Mouse (Mus musculus) layer of hippocampus, adult 9-10 months (tissue): ENCODE data around the gene Klf5.

Experiments
- DNase-seq: peaks from one replicate; pipeline ENCODE4 v3.0.0; 2022; ENCODE audit warnings: low spot score

The Klf5 gene

DNA sequence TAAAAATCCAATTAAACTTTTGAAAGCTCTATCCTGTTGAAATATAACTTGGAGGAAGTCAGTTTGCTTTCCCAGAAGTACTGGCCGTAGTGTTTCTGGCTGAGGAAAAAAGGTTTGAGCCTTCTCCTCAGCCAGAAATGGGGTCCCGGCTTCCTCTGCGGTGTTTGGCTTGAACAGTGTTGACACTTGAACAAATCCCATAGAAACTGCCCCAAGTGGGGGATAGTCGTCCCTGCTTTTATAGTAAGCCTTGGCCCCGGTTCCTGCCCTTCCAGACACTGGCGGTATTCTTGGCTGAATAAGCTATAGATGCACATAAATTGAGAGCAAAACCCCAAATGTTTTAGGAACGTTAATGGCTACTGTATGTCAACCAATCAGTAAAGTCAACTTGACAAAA lies 11.9 kb downstream of the Klf5 start:
- no peak for DNase-seq

- DNase-seq: no peak
Observed at GRCm38 (mm10) chr14:99313062-99313461, 14.6 kb downstream of the Klf5 start.

GRCm38 (mm10) chr14:99316275-99316674 lies 17.8 kb downstream of the Klf5 start:
- DNase-seq: no peak

DNA sequence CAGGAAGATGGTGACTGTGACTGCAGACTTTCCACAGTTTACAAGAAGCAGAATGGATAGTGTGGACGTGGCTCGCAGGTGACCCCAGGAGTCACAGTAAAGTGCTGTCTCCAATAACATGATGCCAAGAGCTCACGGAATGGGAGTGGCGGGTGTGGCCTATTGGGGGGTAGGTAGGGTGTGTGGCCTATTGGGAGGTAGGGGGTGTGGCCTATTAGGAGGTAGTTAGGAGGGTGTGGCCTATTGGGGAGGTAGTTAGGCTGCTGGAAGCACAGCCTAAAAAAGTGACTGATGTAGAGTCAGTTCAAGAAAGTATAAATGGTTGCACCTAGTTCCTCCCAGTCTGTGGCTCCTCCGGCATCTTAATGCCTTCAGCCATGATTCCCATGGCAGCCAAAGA lies 22.2 kb downstream of the Klf5 start:
- DNase-seq: no peak

- DNase-seq: no peak
Observed at GRCm38 (mm10) chr14:99323376-99323775, 24.9 kb downstream of the Klf5 start.

DNA sequence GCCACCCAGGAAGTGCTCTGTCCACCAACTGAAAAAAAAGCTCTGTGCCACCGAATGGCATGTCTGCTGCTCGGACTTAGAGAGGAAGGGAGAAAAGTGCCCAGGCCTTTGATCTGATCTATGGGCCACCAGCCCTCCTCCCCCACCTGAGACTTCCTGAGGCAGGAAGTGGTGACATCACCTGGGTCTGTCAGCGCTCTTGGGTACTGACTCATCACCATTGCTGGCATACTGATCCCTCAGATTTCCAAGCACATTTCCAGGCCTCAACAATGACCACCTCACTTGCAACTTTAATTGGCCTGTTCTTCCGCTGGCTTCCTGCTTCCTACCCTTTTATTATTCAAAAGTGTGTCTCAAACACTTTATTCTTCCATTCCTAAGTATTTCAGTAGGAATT lies 26.0 kb downstream of the Klf5 start:
- no peak for DNase-seq

DNA sequence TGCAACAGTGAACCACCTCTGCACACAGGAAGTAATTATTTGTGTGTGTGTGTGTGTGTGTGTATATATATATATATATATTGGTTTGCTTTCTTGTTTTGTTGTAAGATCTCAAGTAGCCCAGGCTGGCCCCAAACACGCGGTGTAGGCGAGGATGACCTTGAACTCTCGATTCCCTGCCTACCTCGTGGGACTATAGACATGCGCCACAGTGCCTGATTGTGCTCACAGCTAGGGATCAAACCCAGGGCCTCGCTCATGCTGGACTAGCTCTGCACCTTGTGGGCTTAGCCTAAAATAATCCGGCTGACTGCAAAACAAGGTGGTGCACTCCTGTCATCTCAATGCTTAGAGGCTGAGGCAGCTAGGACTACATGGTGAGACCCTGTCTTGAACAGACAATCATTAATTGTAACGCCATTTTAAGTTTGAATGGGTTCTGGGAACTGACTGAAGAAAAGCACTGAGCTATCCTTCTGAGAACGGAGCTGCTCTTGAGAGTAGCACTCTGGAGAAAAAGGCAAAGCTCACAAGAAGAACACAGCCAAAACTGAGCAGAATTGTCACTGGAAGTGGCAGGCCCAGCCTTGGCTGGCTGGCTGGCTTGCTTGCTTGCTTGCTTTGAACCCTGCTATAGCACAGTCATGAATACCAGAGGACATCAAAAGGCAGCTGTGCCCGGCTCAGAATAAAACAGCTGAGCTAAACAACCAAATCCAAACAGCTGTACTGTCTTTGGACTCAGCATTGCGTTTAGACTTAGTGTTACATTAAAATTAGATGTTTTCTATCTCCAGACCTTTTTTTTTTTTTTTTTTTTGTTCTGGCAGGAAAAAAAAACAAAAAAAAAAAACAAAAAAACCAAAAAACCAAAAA lies 27.3 kb downstream of the Klf5 start:
- DNase-seq: no peak

DNA sequence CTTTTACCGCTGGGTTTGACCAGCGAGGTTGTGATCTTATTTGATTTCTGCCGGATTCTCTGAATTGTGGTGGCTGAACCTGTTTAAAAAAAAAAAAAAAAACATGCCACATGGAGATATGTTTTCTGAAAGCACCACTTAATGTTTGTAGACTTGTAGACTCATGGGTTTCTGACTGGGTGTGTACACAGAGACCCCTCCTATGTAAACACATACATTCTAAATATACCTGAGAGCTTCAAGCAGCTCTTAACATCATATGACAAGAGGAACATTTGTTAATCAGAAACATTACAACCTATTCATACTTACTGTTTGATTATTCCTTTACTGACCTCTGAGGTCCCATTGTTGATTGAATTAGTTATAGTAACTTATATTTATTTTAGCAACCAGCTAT lies 38.1 kb downstream of the Klf5 start:
- no peak for DNase-seq

DNA sequence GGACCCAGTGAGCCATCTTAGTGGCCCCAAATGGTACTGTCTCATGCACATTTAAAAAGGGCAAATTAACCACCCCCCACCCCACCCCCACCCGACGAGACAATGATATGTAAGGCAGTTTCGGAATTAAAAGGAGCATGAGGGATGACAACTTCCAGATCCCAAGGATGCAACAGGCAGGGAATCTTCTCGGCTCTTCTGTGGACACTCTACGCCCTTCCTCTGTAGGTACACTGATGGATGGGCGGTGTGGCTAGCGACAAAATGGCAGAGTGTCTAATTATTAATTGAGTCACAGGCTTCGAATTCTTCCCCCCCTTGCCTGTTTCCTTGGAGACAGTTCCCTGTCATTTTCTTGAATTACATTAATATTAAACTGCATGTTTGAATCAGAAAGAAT lies 40.5 kb downstream of the Klf5 start:
- DNase-seq: no peak

- DNase-seq: no peak
Observed at GRCm38 (mm10) chr14:99339681-99340522, 41.4 kb downstream of the Klf5 start.

DNA sequence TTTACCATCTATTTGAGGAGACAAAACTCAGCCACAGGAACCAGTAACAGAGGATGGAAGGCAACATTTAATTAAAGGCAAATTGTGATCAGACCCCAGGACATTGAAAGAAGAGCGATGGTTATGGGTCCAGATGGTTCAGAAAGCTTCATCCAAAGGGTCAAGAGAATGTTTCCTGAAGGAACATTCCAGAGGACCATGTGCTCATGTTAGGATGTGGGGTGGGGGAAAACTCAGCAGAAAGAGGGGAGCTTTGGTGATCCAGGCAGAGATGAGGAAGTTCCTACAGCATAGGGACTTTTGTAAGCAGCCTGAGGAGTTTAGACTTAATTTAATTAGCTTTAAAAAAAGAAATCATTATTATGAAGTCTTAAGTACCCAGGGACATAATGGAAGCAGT lies 42.2 kb downstream of the Klf5 start:
- no peak for DNase-seq

GRCm38 (mm10) chr14:99348175-99348764 lies 49.8 kb downstream of the Klf5 start:
- no peak for DNase-seq

- DNase-seq: no peak
Observed at GRCm38 (mm10) chr14:99349606-99350005, 51.1 kb downstream of the Klf5 start.

GRCm38 (mm10) chr14:99352989-99353388 lies 54.5 kb downstream of the Klf5 start:
- no peak for DNase-seq

DNA sequence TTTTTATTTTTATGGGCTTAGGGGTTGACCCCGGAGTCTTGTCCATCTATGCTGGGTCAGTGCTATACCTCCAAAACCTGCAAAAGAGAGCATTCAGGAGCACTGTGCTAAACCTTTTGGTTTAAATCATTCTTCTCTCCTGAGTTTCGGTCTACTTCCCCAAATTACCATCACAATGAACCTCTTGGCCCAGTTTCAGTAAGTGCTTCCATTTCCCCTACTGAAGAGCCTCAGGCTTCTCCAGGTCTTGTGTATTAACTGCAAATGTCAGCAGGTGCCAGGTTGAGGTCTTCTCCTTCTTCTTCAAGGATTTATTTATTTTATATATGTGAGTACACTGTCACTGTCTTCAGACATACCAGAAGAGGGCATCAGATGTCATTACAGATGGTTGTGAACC lies 55.6 kb downstream of the Klf5 start:
- no peak for DNase-seq

DNA sequence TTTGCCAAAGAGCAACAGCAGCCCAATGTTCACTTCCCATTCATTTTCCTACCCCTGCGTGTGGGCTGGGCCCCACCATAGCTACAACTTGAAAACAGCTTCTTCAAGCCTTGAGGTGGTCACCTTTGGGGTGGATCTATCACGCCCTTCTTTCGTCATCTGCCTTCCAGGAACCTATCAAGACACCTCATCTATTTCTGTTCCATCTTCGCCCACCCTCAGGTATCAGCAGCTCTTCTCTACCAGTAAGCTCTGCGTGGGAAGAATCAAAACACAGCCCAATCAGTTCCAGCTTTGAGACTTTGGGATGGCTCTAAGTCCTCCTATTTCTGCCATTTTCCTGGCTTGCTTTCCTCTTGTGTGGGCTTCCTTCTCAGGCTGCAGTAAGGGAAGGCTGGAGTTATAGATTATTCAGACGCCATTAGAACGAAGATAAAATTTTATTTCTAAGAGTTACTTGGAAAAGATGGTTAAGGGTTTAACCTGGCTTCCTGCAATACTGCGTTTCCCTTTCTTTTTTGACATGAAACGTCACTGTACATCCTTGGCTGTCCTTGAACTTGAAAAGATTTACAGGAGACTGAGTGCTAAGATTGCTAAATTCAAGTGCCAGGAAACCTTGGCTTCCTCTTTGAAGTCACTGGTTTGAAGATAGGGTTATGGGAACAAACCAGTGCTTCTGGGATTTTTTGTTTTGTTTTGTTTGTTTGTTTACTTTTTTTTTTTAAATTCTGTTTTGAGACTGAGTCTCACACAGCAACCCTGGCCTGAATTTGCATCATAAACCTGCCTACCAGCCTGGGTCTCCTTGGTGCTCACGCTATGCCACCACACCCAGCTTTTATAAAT lies 56.5 kb downstream of the Klf5 start:
- DNase-seq: no peak

GRCm38 (mm10) chr14:99355610-99355870 lies 57.0 kb downstream of the Klf5 start:
- no peak for DNase-seq

GRCm38 (mm10) chr14:99362956-99363355 lies 64.5 kb downstream of the Klf5 start:
- DNase-seq: no peak

DNA sequence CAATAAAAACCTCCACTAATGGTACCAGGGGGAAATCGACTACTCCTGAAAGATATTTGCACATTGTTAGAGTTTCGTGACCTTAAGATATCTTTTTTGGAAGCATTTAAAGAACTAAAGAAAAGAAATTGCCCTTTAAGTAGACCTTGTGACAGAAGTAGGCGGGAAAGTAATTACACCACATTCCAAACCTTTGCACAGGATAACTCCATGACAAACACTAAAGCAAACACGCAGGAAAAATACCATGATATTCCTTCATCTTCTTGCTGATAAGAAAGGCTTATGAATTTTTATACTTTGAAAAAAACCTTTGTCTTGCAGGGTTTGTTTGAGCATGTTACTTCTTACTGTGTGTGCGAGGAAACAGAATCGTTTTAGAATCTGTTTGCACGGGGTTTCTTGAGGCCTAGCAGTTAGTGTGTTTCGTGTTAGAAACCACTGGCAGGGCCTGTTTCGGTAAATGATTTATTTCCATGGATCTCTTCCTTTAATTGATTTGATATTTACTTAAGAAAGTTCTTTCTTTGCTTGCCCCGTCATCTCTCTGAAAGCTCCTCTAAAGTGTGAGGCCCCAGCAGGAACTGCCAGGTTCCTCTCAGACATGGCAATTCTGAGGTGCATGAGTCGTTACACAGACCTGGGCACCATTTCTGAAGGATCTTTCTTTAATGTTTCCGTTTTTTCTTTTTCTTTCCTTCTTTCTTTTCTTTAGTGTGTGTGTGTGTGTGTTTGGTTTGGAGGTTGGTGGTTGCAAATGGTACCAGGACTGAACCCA lies 65.7 kb downstream of the Klf5 start:
- DNase-seq: no peak
